Mouse (Mus musculus) splenic B cell, adult 2 months (primary cell): ENCODE measurements around the gene Chpf2.

ENCODE experiments used
- DNase-seq: peaks from one replicate; pipeline ENCODE4 v3.0.0-alpha.2; 2011; ENCODE audit warnings: low read depth, low spot score
- H3K27me3 ChIP-seq: 2 replicates; pipeline ENCODE4 v1.6.1; 2012; ENCODE audit warnings: mild to moderate bottlenecking, low read length, moderate library complexity, mixed read lengths; ENCODE audit not compliant: control insufficient read depth, poor library complexity, insufficient read depth, severe bottlenecking
- H3K36me3 ChIP-seq: 2 replicates; pipeline ENCODE4 v1.6.1; 2012; ENCODE audit warnings: mild to moderate bottlenecking, low read length, moderate library complexity, mixed read lengths; ENCODE audit not compliant: control insufficient read depth, poor library complexity, insufficient read depth, severe bottlenecking

Chpf2 gene

GRCm38 (mm10) chr5:24605980-24606665, 19.6 kb downstream of the Chpf2 start:
- DNase-seq, result no peak
- Histone ChIP-seq H3K27me3 (no peaks in the 10 kb centered on the region), H3K36me3 (no peaks in the 10 kb centered on the region)

GRCm38 (mm10) chr5:24609388-24609787, 22.8 kb downstream of the Chpf2 start:
- no peak for DNase-seq
- Histone ChIP-seq H3K27me3 (no peaks in the 10 kb centered on the region), H3K36me3 (no peaks in the 10 kb centered on the region)

GRCm38 (mm10) chr5:24611366-24612301, 25.1 kb downstream of the Chpf2 start:
- no peaks in the 10 kb centered on the region for H3K36me3 ChIP-seq
- no peak for DNase-seq
- no peaks in the 10 kb centered on the region for H3K27me3 ChIP-seq

GRCm38 (mm10) chr5:24612302-24612649, 25.7 kb downstream of the Chpf2 start:
- no peak for DNase-seq
- H3K36me3 ChIP-seq, result no peaks in the 10 kb centered on the region

GRCm38 (mm10) chr5:24615097-24615496, 28.6 kb downstream of the Chpf2 start:
- H3K36me3 ChIP-seq, result no peaks in the 10 kb centered on the region
- H3K27me3 ChIP-seq, result no peaks in the 10 kb centered on the region
- no peak for DNase-seq

More at GRCm38 (mm10) chr5:24612302-24612649, 25.7 kb downstream of the Chpf2 start:
- no peaks in the 10 kb centered on the region for H3K27me3 ChIP-seq

GRCm38 (mm10) chr5:24618921-24619320, 32.4 kb downstream of the Chpf2 start:
- H3K36me3 ChIP-seq, result no peaks in the 10 kb centered on the region

GRCm38 (mm10) chr5:24620116-24620515, 33.6 kb downstream of the Chpf2 start:
- H3K27me3 ChIP-seq, result no peaks in the 10 kb centered on the region
- DNase-seq, result no peak
- H3K36me3 ChIP-seq, result no peaks in the 10 kb centered on the region

More at GRCm38 (mm10) chr5:24618921-24619320, 32.4 kb downstream of the Chpf2 start:
- DNase-seq, result no peak
- no peaks in the 10 kb centered on the region for H3K27me3 ChIP-seq

GRCm38 (mm10) chr5:24620626-24621025, 34.1 kb downstream of the Chpf2 start:
- DNase-seq, result no peak
- H3K27me3 ChIP-seq, result no peaks in the 10 kb centered on the region
- no peaks in the 10 kb centered on the region for H3K36me3 ChIP-seq

- DNase-seq, result no peak
- no peaks in the 10 kb centered on the region for H3K36me3 ChIP-seq
- no peaks in the 10 kb centered on the region; the same call in 1 of the 2 replicates for H3K27me3 ChIP-seq
These were observed 36.0 kb downstream of the Chpf2 start for GRCm38 (mm10) chr5:24622386-24623040.

GRCm38 (mm10) chr5:24623041-24623985, 36.8 kb downstream of the Chpf2 start:
- DNase-seq, result no peak
- Histone ChIP-seq H3K27me3 (no peaks in the 10 kb centered on the region; the same call in 1 of the 2 replicates), H3K36me3 (no peaks in the 10 kb centered on the region)

GRCm38 (mm10) chr5:24623986-24624821, 37.7 kb downstream of the Chpf2 start, which contains the start of gene Smarcd3:
Gene Smarcd3, minus strand, starts transcription at chr5:24624411.
- Histone ChIP-seq H3K27me3 (no peaks in the 10 kb centered on the region; the same call in 1 of the 2 replicates), H3K36me3 (no peaks in the 10 kb centered on the region)
- no peak for DNase-seq

- no peaks in the 10 kb centered on the region for H3K36me3 ChIP-seq
- no peak for DNase-seq
- H3K27me3 ChIP-seq, result no peaks in the 10 kb centered on the region; the same call in 1 of the 2 replicates
These were observed 38.2 kb downstream of the Chpf2 start for GRCm38 (mm10) chr5:24624822-24625120.

GRCm38 (mm10) chr5:24629712-24630111, 43.2 kb downstream of the Chpf2 start:
- no peak for DNase-seq
- Histone ChIP-seq H3K36me3 (no peaks in the 10 kb centered on the region), H3K27me3 (no peaks in the 10 kb centered on the region; the same call in 1 of the 2 replicates)
